Mouse (Mus musculus): Measurements from ENCODE around the gene 4930519P11Rik.

4930519P11Rik gene

GRCm38 (mm10) chr2:154583906-154584872 lies 29.0 kb downstream of the 4930519P11Rik start:
- DNase-seq (ENCODE audit: low spot score in 2 of 2): no peak

- no peak for DNase-seq (ENCODE audit: low spot score in 2 of 2)
These were observed 31.8 kb downstream of the 4930519P11Rik start for GRCm38 (mm10) chr2:154581421-154581820.

GRCm38 (mm10) chr2:154580586-154580985 lies 32.7 kb downstream of the 4930519P11Rik start:
- no peak for DNase-seq (ENCODE audit: low spot score in 2 of 2)

GRCm38 (mm10) chr2:154577744-154578067 lies 35.5 kb downstream of the 4930519P11Rik start:
- no peak for DNase-seq (ENCODE audit: low spot score in 2 of 2)

- DNase-seq (ENCODE audit: low spot score in 2 of 2): no peak
These were observed 36.1 kb downstream of the 4930519P11Rik start for GRCm38 (mm10) chr2:154576876-154577743.

GRCm38 (mm10) chr2:154574271-154574670 lies 39.0 kb downstream of the 4930519P11Rik start:
- DNase-seq (ENCODE audit: low spot score in 2 of 2): peak in 1 of 2 experiments; percentile 37

- DNase-seq (ENCODE audit: low spot score in 2 of 2): no peak
These were observed 40.2 kb downstream of the 4930519P11Rik start for GRCm38 (mm10) chr2:154572996-154573395.

- DNase-seq (ENCODE audit: low spot score in 2 of 2): no peak
These were observed 41.3 kb downstream of the 4930519P11Rik start for GRCm38 (mm10) chr2:154571976-154572375.

- no peak for DNase-seq (ENCODE audit: low spot score in 2 of 2)
These were observed 42.0 kb downstream of the 4930519P11Rik start for GRCm38 (mm10) chr2:154571266-154571665.

GRCm38 (mm10) chr2:154570666-154571065 lies 42.6 kb downstream of the 4930519P11Rik start:
- no peak for DNase-seq (ENCODE audit: low spot score in 2 of 2)

- DNase-seq (ENCODE audit: low spot score in 2 of 2): peak; percentile 88 to 92
These were observed 43.4 kb downstream of the 4930519P11Rik start, which contains the start of gene E2f1 for GRCm38 (mm10) chr2:154569836-154570286. E2f1 (minus strand) TSS chr2:154569892.

- peak in 1 of 2 experiments; percentile 48 for DNase-seq (ENCODE audit: low spot score in 2 of 2)
These were observed 44.0 kb downstream of the 4930519P11Rik start for GRCm38 (mm10) chr2:154569071-154569748.

GRCm38 (mm10) chr2:154568329-154569070 lies 44.7 kb downstream of the 4930519P11Rik start:
- no peak for DNase-seq (ENCODE audit: low spot score in 2 of 2)

- no peak for DNase-seq (ENCODE audit: low spot score in 2 of 2)
These were observed 45.5 kb downstream of the 4930519P11Rik start for GRCm38 (mm10) chr2:154567766-154568165.

- no peak for DNase-seq (ENCODE audit: low spot score in 2 of 2)
These were observed 46.6 kb downstream of the 4930519P11Rik start for GRCm38 (mm10) chr2:154566641-154567040.

- no peak for DNase-seq (ENCODE audit: low spot score in 2 of 2)
These were observed 47.7 kb downstream of the 4930519P11Rik start for GRCm38 (mm10) chr2:154565562-154565961.

GRCm38 (mm10) chr2:154563612-154564170 lies 49.5 kb downstream of the 4930519P11Rik start:
- no peak for DNase-seq (ENCODE audit: low spot score in 2 of 2)
